Mouse (Mus musculus) stomach, postnatal 0 days (tissue): ENCODE data around the gene Dupd1.

ENCODE experiments used
- CTCF ChIP-seq: IDR thresholded peaks from 2 replicates; pipeline ENCODE4 v1.5.1; 2016; ENCODE audit warnings: antibody characterized with exemption, low read depth, mild to moderate bottlenecking, moderate library complexity
- EP300 ChIP-seq: optimal IDR thresholded peaks from 2 replicates; pipeline ENCODE3; 2016; ENCODE audit warnings: antibody characterized with exemption

DNA sequence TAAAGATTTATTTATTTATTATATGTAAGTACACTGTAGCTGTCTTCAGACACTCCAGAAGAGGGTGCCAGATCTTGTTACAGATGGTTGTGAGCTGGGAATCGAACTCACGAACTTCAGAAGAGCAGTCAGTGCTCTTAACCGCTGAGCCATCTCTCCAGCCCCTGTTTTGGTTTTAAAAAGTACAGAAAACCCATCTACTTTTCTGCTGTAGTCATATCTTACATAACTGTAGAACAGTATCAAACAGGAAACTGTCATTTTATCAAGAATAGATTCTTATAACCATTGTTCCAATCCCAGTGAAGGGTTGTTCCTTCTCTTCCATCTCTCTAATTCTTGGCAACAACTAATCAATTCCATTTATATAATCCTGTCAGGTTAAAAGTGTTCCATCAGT is 49.4 kb upstream of the Dupd1 start:
- no peak for TF ChIP-seq EP300
- no peak for TF ChIP-seq CTCF
